Mouse (Mus musculus): ENCODE measurements at regions not wholly inside any gene's neighbourhood (a gene's known extent, or its start where the extent isn't known, plus 50 kb on each side); places are given as distances from the start of the nearest gene placed in this dataset.

- DNase-seq (ENCODE audit: low spot score), result no peak
Observed at GRCm38 (mm10) chr6:16999451-17000139, 65.4 kb upstream of the Tes start.

GRCm38 (mm10) chr6:16995495-16995936 lies 69.4 kb upstream of the Tes start:
- no peak for DNase-seq (ENCODE audit: low spot score)

- DNase-seq (ENCODE audit: low spot score), result no peak
Observed at GRCm38 (mm10) chr6:16994711-16995110, 70.2 kb upstream of the Tes start.

- no peak for DNase-seq (ENCODE audit: low spot score)
Observed at GRCm38 (mm10) chr6:16991996-16992591, 72.9 kb upstream of the Tes start.

GRCm38 (mm10) chr6:16978206-16978505 lies 79.9 kb upstream of the Tfec start:
- DNase-seq (ENCODE audit: low spot score), result no peak

- DNase-seq (ENCODE audit: low spot score), result no peak
Observed at GRCm38 (mm10) chr6:16977392-16978205, 79.4 kb upstream of the Tfec start.

- no peak for DNase-seq (ENCODE audit: low spot score)
Observed at GRCm38 (mm10) chr6:16965658-16966057, 67.4 kb upstream of the Tfec start.

- no peak for DNase-seq (ENCODE audit: low spot score)
Observed at GRCm38 (mm10) chr6:16964362-16964761, 66.1 kb upstream of the Tfec start.

- no peak for DNase-seq (ENCODE audit: low spot score)
Observed at GRCm38 (mm10) chr6:16963958-16964357, 65.7 kb upstream of the Tfec start.

- peak; percentile 28 for DNase-seq (ENCODE audit: low spot score)
Observed at GRCm38 (mm10) chr6:16958102-16958501, 59.9 kb upstream of the Tfec start.

- DNase-seq (ENCODE audit: low spot score), result no peak
Observed at GRCm38 (mm10) chr6:16956771-16957435, 58.7 kb upstream of the Tfec start.

All from heart, adult 8-10 months (tissue).